Mouse (Mus musculus) heart, embryonic 14.5 days (tissue): Measurements from ENCODE around the gene Map4k4. TPM values are rescaled to one million over a fixed set of nuclear protein-coding genes. Genes with fewer than 3 reads are reported as not detected.

Experiments used
- ATAC-seq: fragments of 200-750 bp; cut with Nextera tagmentation; 2 replicates; pipeline ENCODE4 v1.8.0; 2017; ENCODE audit warnings: low read depth, moderate TSS enrichment; ENCODE audit not compliant: insufficient number of reproducible peaks, insufficient read depth, low FRiP score
- H3K27ac ChIP-seq, 2 experiments: fragments of 200-500 bp in 1 of 2; fragments of 300-500 bp in 1 of 2; sonication (generic) in 1 of 2; replicated peaks in 1 of 2; 2 replicates each; pipeline ENCODE4 v1.5.1; 2012 to 2014; ENCODE audit warnings: low read depth in 2 of 2, low read length in 2 of 2, control low read depth in 1 of 2, mild to moderate bottlenecking in 1 of 2, mixed read lengths in 1 of 2; ENCODE audit not compliant: control insufficient read depth in 1 of 2, insufficient read depth in 1 of 2
- H3K27me3 ChIP-seq: fragments of 300-500 bp; sonication (generic); 2 replicates; pipeline ENCODE4 v1.6.1; 2014; ENCODE audit warnings: mild to moderate bottlenecking, low read length, control low read depth; ENCODE audit not compliant: control insufficient read depth, insufficient read depth
- H3K36me3 ChIP-seq: fragments of 300-500 bp; sonication (generic); 2 replicates; pipeline ENCODE4 v1.6.1; 2014; ENCODE audit warnings: mild to moderate bottlenecking, control low read depth, low read length, mixed read lengths; ENCODE audit not compliant: control insufficient read depth, insufficient read depth
- H3K4me1 ChIP-seq, 2 experiments: fragments of 200-500 bp in 1 of 2; fragments of 300-500 bp in 1 of 2; sonication (generic) in 1 of 2; 2 replicates each; pipeline ENCODE4 v1.6.1; 2012 to 2014; ENCODE audit warnings: low read length in 2 of 2, control low read depth in 1 of 2, mixed read lengths in 1 of 2; ENCODE audit not compliant: control insufficient read depth in 2 of 2, insufficient read depth in 2 of 2
- H3K4me2 ChIP-seq: fragments of 300-500 bp; sonication (generic); 2 replicates; pipeline ENCODE4 v1.6.1; 2014; ENCODE audit warnings: mild to moderate bottlenecking, low read length
- H3K4me3 ChIP-seq, 2 experiments: fragments of 200-500 bp in 1 of 2; fragments of 300-500 bp in 1 of 2; sonication (generic) in 1 of 2; 2 replicates each; pipeline ENCODE4 v1.5.1; 2012 to 2014; ENCODE audit warnings: low read length in 2 of 2, mild to moderate bottlenecking in 2 of 2, control low read depth in 1 of 2, low read depth in 1 of 2, moderate library complexity in 1 of 2; ENCODE audit not compliant: control insufficient read depth in 1 of 2, insufficient read depth in 1 of 2
- H3K9ac ChIP-seq: fragments of 300-500 bp; sonication (generic); 2 replicates; pipeline ENCODE4 v1.6.1; 2014; ENCODE audit warnings: mild to moderate bottlenecking, low read length
- H3K9me3 ChIP-seq: fragments of 300-500 bp; sonication (generic); 2 replicates; pipeline ENCODE4 v1.6.1; 2016; ENCODE audit warnings: low read length, control low read depth; ENCODE audit not compliant: control insufficient read depth
- WGBS: fragments of 180-500 bp; shearing (Covaris S2); extraction: QIAGEN DNeasy Blood & Tissue Kit; methylation state at CpG from one replicate; pipeline ENCODE4 v1.1.7; 2014; 5-methylcytosine and 5-hydroxymethylcytosine counted together
- polyA plus RNA-seq: library from polyadenylated mRNA; unstranded; fragments of >200 nt; fragmentation: Nextera tagmentation; extraction: Ambion mirVana; gene quantifications from 2 replicates; pipeline ENCODE4 v1.2.1, GENCODE M21; 2014

Map4k4 gene
- polyA plus RNA-seq, 1 experiment from 2014 or later, result 34.5 TPM

GRCm38 (mm10) chr1:39986820-39987219 lies 86.1 kb downstream of the Map4k4 start:
- Histone ChIP-seq H3K27me3 (no peaks in the 10 kb centered on the region), H3K27ac (no peak overlapping the region), H3K9me3 (no peaks in the 10 kb centered on the region), H3K4me2 (no peak overlapping the region), H3K9ac (no peak overlapping the region), H3K4me3 (no peak overlapping the region), H3K4me1 (peaks cover 0 to 10% of the 10 kb centered on the region in 2 experiments; a peak in 1 of 4 replicates), H3K36me3 (peaks cover 96% of the 10 kb centered on the region)
- WGBS, result 87% methylated on average over 9 of the region's 9 CpGs
- no peak for ATAC-seq

- peaks cover 98% of the 10 kb centered on the region for H3K36me3 ChIP-seq
- no peak overlapping the region for H3K27ac ChIP-seq
- no peaks in the 10 kb centered on the region for H3K9me3 ChIP-seq
- WGBS, result 81% methylated on average over 12 of the region's 12 CpGs
- no peak overlapping the region for H3K4me3 ChIP-seq
- H3K27me3 ChIP-seq, result no peaks in the 10 kb centered on the region
- no peak overlapping the region for H3K4me2 ChIP-seq
- H3K4me1 ChIP-seq, result no peaks in the 10 kb centered on the region
- no peak for ATAC-seq
- no peak overlapping the region for H3K9ac ChIP-seq
Measured at GRCm38 (mm10) chr1:39988841-39989240, 88.1 kb downstream of the Map4k4 start.

GRCm38 (mm10) chr1:39990041-39990440 lies 89.3 kb downstream of the Map4k4 start:
- ATAC-seq, result no peak
- Histone ChIP-seq H3K4me1 (no peaks in the 10 kb centered on the region), H3K9me3 (no peaks in the 10 kb centered on the region), H3K4me3 (no peak overlapping the region), H3K36me3 (peaks cover 97% of the 10 kb centered on the region), H3K27me3 (no peaks in the 10 kb centered on the region), H3K27ac (no peak overlapping the region), H3K4me2 (no peak overlapping the region), H3K9ac (no peak overlapping the region)
- WGBS, result 89% methylated on average over 9 of the region's 9 CpGs

GRCm38 (mm10) chr1:39993921-39994320 lies 93.2 kb downstream of the Map4k4 start:
- Histone ChIP-seq H3K4me3 (no peak overlapping the region), H3K27ac (no peak overlapping the region), H3K4me1 (no peaks in the 10 kb centered on the region), H3K9me3 (no peaks in the 10 kb centered on the region), H3K36me3 (peaks cover 97% of the 10 kb centered on the region), H3K4me2 (no peak overlapping the region), H3K27me3 (no peaks in the 10 kb centered on the region), H3K9ac (no peak overlapping the region)
- WGBS, result 89% methylated on average over 7 of the region's 7 CpGs
- ATAC-seq, result no peak

GRCm38 (mm10) chr1:39995593-39995992 lies 94.9 kb downstream of the Map4k4 start:
- Histone ChIP-seq H3K27me3 (no peaks in the 10 kb centered on the region), H3K9me3 (no peaks in the 10 kb centered on the region), H3K4me2 (no peak overlapping the region), H3K4me1 (no peaks in the 10 kb centered on the region), H3K27ac (no peak overlapping the region), H3K36me3 (peaks cover 97% of the 10 kb centered on the region), H3K9ac (no peak overlapping the region), H3K4me3 (no peak overlapping the region)
- 94% methylated on average over 2 of the region's 2 CpGs for WGBS
- ATAC-seq, result no peak

GRCm38 (mm10) chr1:40000476-40000875 lies 99.8 kb downstream of the Map4k4 start:
- no peak overlapping the region for H3K4me2 ChIP-seq
- H3K4me1 ChIP-seq, result no peaks in the 10 kb centered on the region
- peaks cover 100% of the 10 kb centered on the region for H3K36me3 ChIP-seq
- H3K4me3 ChIP-seq, result no peak overlapping the region
- H3K27ac ChIP-seq, result no peak overlapping the region
- no peaks in the 10 kb centered on the region for H3K27me3 ChIP-seq
- 67% methylated on average over 16 of the region's 16 CpGs for WGBS
- H3K9ac ChIP-seq, result no peak overlapping the region
- ATAC-seq, result no peak
- H3K9me3 ChIP-seq, result no peaks in the 10 kb centered on the region

GRCm38 (mm10) chr1:40000899-40001298 lies 100.2 kb downstream of the Map4k4 start:
- H3K9me3 ChIP-seq, result no peaks in the 10 kb centered on the region

GRCm38 (mm10) chr1:40002129-40002727 lies 101.5 kb downstream of the Map4k4 start:
- H3K4me2 ChIP-seq, result no peak overlapping the region
- H3K36me3 ChIP-seq, result peaks cover 100% of the 10 kb centered on the region
- no peak overlapping the region for H3K4me3 ChIP-seq
- no peak overlapping the region for H3K27ac ChIP-seq
- no peaks in the 10 kb centered on the region for H3K4me1 ChIP-seq
- no peaks in the 10 kb centered on the region for H3K9me3 ChIP-seq
- WGBS, result 69% methylated on average over 4 of the region's 4 CpGs
- no peaks in the 10 kb centered on the region for H3K27me3 ChIP-seq
- ATAC-seq, result no peak
- no peak overlapping the region for H3K9ac ChIP-seq

More at GRCm38 (mm10) chr1:40000899-40001298, 100.2 kb downstream of the Map4k4 start:
- H3K36me3 ChIP-seq, result peaks cover 100% of the 10 kb centered on the region
- H3K4me2 ChIP-seq, result no peak overlapping the region
- no peak overlapping the region for H3K4me3 ChIP-seq
- WGBS, result 70% methylated on average over 5 of the region's 5 CpGs
- ATAC-seq, result no peak
- H3K27ac ChIP-seq, result no peak overlapping the region
- H3K27me3 ChIP-seq, result no peaks in the 10 kb centered on the region
- no peaks in the 10 kb centered on the region for H3K4me1 ChIP-seq
- H3K9ac ChIP-seq, result no peak overlapping the region
